Mouse (Mus musculus) heart, adult 2 months (tissue): Measurements from ENCODE around the gene Slc6a8.

ENCODE experiments used
- CTCF ChIP-seq: fragments of 200-600 bp; IDR thresholded peaks from 2 replicates; pipeline ENCODE4 v1.8.1; 2022; ENCODE audit warnings: antibody characterized with exemption, mild to moderate bottlenecking, moderate library complexity
- POLR2A ChIP-seq: fragments of 200-500 bp; IDR thresholded peaks from 2 replicates; pipeline ENCODE4 v1.6.1; 2011; ENCODE audit warnings: mild to moderate bottlenecking, low read depth, low read length, control low read depth; ENCODE audit not compliant: insufficient read depth

DNA sequence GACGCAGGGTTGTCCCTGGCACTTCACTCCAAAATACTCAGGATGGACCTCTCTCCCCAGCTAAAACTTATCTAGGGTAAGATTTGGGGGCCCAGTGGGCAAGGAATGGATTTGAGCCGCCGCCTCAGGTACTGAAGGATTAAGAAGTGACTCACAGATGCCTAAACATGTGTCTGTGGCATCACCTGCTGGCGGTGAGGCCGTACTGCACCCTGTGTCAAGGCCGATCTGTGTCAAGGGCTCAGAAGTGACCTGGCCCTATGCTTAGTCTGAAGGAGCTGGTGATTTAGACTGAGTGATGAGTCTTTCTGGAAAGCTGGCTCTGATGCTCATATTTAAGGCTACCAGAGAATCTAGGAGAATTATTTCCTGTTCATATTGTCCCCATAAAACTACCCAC lies 18.8 kb upstream of the Slc6a8 start:
- TF ChIP-seq CTCF (peak; percentile 91), POLR2A (no peak)
